Mouse (Mus musculus): ENCODE measurements around the gene Prpf8.

DNA sequence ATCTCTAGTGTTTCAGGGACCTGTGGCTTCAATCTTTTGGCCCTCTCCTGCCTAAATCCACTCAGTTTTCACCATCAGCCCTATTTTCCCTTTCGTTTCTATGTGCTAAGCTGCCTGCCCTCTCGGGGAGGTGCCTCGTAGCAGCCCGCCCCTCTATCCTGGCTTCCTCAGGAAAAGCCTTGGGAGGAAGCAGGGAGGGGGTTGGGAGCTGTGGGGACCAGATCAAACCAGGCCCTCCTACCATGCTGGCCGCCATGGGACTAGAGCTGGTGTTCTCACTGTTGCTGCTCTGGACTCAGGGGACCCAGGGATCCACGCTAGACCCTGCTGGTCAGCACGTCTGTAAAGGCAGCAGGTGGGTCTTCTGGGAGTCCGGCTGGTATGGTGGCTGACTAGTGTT, 26.7 kb downstream of the Prpf8 start, which contains the start of gene Scarf1:
- TF ChIP-seq POLR2A (IDR thresholded peaks at IDR 0.05; ENCODE audit: control insufficient read depth, extremely low read depth, insufficient read depth, low read length, poor library complexity) = no peak
- TF ChIP-seq CTCF (IDR thresholded peaks at IDR 0.05; ENCODE audit: borderline replicate concordance, control insufficient read depth, extremely low read depth, insufficient read depth, low read length, poor library complexity) = no peak

All from thymus, adult 2 months (tissue).